Mouse (Mus musculus) gastrocnemius, adult 8-10 months (tissue): Measurements from ENCODE around the gene Psen1. TPM values are rescaled to one million over a fixed set of nuclear protein-coding genes. Genes with fewer than 3 reads are reported as not detected.

Experiments used
- DNase-seq, 2 experiments: peaks; one replicate each; pipeline ENCODE4 v3.0.0; 2022; ENCODE audit warnings: low spot score in 2 of 2
- total RNA-seq, 4 experiments: library from RNA; stranded (reverse); gene quantifications; 2 replicates each; pipeline ENCODE4 v1.2.4; 2022

Psen1 gene
- total RNA-seq, 4 experiments from 2014 or later = 24.9 to 33.0 (median 28.3) TPM

GRCm38 (mm10) chr12:83723037-83723436 is 35.1 kb downstream of the Psen1 start:
- DNase-seq = no peak

DNA sequence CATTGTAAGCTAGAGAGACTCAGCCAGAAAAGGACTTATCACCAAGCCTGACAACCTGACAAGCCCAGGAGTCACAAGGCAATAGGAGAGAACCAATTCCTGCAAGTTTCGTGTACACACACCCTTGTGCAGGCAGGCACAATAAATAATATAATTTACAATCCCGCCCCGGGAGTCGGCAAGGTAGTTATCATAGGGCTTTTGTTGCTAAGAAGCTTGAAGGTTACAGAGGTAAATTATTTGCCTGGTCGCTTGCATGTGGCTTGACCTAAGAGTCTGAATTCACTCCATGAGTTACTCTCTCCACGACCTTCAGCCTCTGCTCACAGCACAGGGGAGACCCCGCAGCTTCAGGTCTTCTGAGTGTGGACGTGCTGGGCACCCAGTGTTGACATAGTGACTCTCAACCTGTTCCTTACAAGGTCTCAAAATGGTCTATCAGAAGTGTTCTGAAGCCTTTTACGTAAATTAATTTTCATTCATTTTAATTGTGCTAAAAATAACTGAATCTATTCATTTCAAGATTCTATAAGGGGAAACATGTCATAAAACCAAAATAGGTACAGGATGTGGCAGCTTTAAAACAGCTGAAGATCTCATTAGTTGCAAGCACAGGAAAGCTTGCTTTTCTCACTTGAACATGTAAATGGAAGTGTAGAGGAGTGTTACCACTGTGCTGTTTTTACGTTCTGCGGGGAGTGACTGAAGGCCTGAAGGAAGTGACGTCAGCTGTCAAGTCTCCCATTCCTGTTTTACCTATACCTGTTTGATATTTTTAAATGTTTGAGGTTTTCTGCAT is 38.8 kb downstream of the Psen1 start:
- no peak for DNase-seq

DNA sequence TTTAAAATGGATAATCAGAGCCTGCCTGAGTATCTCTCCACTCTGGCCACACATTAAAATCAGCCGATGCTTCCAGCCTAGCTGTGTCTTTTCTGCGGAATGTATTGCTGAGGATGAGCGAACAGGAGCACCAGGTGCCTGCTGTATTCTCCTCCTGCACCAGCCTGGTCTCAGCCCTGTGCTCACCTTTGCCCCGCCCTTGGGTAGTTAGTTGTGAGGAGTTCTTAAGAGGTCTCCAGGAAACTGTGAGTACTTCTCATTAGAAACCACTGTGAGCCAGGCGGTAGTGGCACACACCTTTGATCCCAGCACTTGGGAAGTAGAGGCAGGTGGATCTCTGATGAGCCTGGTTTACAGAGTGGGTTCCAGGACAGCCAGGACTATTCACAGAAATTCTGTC is 44.3 kb downstream of the Psen1 start:
- DNase-seq = no peak

DNA sequence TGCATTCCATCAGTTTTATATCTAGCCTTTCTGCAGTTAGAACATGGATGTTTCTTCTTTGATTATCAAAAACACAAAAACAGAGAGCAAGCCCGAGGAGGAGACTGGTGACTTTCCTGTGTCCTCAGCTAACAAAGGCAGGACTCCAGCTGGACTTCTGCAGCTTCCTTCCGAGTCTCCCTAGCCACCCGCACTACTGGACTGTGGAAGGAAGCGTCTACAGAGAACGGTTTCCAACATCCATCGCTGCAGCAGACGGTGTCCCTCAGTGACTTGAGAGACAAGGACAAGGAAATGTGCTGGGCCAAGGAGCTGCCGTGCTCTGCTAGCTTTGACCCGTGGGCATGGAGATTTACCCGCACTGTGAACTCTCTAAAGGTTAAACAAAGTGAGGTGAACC is 46.1 kb downstream of the Psen1 start:
- no peak for DNase-seq

- DNase-seq = no peak
These were observed 48.3 kb downstream of the Psen1 start for GRCm38 (mm10) chr12:83736236-83736635.

- no peak for DNase-seq
These were observed 50.7 kb downstream of the Psen1 start for GRCm38 (mm10) chr12:83738651-83739050.

DNA sequence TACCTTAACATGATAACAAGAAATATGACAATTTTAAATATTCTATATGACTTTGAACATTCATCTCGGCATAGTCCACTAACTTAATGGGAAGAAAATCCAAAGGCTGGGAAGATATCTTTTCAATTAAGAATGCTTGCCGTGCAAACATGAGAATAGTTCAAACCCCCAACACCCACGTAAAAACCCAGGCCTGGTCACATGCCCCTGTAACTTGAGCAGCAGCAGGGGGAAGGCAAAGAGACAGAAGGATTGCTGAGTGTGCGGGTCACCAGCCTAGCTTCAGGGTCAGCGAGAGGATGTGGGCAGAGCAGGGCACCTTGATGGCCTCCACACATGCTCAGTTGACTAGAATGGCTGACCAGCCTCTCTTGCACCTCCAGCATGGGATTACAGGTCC is 53.8 kb downstream of the Psen1 start:
- no peak for DNase-seq

DNA sequence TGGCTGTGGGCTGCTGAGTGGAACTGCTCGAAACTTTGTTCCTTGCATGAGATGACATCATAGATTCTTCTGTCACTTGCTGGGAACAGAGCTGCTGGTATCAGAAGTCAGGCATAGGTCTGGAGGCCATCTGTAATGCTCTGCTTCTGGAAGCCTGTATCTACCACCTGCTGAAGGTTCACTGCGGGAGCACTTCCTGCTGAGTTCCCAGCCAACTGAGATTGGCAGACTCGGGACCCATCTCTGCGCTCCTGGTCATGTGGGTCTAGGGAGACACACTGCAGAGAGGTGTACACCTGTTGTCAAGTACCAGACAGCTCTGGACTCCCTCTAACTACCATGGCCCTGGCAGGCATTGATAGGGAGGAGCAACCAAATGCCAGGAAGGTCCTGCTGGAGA is 54.9 kb downstream of the Psen1 start:
- no peak for DNase-seq

- no peak for DNase-seq
These were observed 55.8 kb downstream of the Psen1 start for GRCm38 (mm10) chr12:83743712-83744111.

DNA sequence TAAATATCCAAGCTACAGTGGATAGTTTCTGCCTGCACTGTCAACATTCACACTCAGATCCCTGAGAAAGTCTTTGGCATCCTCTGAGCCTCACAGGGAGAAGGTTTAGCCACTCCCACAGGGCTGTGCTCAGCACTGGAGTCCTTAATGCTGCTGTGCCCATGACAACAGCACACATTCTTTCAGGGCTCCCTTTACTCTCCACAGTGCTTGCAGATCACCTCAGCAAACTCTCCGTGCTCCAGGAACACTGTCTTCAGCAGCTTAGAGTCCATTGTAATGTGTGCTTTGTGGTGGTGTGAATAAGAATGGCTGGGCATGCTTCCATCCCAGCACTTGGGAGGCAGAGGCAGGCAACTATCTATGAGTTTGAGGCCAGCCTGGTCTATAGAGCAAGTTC is 61.2 kb downstream of the Psen1 start:
- no peak for DNase-seq

GRCm38 (mm10) chr12:83752495-83752894 is 64.5 kb downstream of the Psen1 start:
- DNase-seq = peak in 1 of 2 experiments; percentile 23

GRCm38 (mm10) chr12:83758735-83759134 is 70.8 kb downstream of the Psen1 start:
- DNase-seq = no peak

DNA sequence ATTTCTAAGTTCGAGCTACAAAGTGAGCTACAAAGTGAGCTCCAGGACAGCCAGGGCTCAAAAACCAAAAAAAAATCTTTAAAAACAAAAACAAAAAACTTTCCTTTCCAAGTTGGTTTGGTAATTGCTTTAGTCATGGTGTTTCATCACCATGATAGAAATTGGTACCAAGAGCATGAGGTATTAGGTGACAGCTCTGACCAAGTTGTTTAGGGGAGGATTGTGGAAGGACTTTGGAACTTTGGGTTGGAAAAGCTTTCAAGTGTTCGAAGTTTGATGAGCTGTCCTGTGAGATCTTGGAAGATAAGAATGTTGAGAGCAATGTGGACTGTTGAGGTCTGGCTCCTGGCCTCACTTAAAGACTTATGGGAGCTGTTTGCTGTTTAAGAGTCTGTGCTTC is 72.2 kb downstream of the Psen1 start:
- no peak for DNase-seq

DNA sequence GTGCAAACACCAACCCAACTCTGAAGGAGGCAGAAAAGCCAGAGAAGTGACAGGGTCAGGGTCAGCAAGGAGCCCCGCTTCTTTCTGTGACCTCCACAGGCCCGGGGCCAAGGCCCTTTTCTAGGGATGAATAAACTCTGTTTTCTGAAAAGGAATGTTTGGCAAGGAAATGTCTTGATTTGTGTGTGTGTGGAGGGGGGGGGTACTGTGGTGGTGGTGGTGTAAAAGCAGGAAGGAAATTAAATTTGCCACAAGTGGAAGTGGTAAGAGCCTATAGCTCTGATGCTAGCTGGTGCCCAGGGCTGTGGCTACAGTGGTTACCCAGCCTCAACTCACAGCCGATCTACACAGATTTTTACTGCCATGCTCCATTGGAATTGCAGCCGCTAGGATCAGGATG is 74.8 kb downstream of the Psen1 start:
- DNase-seq = no peak

DNA sequence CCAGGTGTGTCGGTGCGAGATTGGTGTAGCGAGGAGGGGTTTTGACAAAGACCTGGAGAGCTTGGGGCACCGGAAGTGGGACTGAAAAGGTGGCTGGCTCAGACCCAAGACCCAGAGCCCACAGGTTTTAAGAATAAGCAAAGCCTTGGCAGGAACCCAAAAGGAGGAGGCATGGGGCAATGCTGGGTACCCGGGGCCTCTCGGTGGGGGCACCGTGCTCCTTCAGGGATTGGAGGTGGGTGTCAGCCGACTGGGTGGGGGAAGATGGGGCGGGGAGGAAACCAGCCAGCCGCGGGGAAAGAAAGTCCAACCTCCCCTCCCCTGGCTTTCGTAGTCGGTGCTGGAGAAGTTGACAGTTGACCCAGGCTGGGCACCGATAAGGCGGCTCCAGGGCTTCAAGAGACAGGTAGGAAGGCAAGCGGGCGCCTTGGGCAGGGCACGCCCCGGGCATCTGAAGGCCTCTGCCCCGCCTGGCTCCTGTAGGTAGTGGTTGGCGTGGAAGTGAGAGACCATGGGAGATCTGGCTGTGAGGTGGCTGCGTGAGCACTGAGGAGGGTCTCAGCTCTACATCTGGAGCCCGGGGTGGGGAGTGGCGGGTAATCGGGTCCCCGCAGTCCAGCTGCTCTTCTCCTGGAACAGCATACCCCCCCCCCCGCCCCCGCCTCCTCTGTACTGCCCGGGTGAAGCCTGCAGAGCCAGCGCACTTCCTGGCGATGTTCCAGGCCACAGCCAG is 75.5 kb downstream of the Psen1 start, which contains the start of gene Papln:
TSS of gene Papln (plus strand) at position 324 of the 733 bp plus-strand sequence.
- no peak for DNase-seq

DNA sequence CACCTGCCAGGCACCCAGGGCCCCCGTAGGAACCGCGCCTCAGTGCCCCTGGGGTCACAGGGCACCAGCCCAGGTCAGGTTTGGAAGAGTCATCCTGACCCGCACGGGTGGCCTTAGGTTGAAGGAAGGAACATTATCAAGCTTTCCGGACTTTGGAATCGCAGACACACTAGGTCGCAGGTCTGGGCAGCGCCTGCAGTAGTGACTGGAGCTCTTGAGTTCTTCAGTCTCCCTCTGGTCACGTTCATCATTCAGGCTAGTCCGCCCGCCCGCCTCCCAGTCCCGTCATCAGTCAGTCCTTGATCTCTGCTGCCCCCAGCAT is 76.1 kb downstream of the Psen1 start:
- no peak for DNase-seq

DNA sequence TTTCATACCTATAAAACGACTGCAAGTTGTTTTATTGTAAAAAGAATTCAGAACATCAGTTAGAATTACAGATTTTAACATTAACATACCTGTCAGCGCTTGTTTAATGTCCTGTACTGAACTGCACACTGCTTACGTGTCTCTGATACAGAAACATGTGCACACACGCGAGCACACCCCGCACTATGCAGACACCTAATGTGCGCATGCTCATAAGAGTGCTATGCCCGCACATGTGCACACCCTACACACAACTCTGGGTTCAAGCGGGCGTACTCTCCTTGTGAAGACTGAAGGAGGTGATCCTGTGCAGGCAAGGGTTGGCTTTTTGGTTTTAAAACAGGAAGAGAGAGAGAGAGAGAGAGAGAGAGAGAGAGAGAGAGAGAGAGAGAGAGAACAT is 76.6 kb downstream of the Psen1 start:
- no peak for DNase-seq

DNA sequence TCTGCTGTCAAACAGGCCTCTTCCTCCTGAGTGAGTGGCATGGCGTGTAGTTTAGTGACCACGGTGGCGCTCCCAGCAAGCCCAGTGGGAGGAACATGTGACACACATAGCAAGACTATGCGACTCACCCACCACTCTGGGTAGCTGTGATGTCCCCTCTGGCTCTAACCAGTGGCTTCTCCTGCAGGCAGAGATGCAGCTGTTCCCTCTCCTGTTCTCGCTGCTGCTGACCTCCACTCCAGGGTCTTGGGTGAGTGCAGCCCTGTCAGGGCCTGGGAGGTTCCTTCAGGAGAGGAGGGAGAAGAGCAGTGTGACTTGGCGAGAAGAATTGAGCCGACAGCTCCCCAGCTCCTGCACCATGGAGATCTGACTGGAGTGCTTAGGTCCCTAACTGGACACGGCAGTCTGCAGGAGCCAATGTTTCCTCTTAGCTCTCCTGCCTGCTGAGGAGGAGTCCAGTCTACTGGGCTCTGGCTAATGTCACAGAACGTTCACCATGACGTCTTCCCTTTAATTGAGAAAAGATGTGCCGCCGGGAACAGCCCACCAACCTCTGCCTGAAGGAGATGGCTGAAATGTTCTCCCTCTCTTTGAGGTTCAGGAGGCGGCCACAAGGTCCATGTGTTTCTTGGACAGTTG is 78.1 kb downstream of the Psen1 start:
- DNase-seq = no peak

DNA sequence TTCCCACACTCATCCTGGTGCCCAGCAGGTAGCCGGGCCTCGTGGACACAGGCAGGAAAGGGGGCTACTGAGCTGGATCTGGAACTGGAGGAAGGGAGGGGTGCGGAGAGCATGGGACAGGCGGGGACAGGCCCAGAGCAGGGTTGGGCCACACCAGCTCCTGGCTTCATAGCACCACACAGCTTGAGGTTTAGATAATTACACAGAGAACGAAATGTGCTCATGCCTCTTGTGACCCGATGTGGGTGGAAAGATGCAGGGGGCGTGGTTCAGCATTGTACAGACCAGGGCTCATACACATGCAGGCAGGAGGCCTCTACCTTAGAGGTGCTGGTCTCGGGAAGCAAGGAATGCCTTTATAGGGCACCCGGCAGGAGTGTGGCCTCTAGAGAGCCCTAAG is 79.9 kb downstream of the Psen1 start:
- DNase-seq = no peak

DNA sequence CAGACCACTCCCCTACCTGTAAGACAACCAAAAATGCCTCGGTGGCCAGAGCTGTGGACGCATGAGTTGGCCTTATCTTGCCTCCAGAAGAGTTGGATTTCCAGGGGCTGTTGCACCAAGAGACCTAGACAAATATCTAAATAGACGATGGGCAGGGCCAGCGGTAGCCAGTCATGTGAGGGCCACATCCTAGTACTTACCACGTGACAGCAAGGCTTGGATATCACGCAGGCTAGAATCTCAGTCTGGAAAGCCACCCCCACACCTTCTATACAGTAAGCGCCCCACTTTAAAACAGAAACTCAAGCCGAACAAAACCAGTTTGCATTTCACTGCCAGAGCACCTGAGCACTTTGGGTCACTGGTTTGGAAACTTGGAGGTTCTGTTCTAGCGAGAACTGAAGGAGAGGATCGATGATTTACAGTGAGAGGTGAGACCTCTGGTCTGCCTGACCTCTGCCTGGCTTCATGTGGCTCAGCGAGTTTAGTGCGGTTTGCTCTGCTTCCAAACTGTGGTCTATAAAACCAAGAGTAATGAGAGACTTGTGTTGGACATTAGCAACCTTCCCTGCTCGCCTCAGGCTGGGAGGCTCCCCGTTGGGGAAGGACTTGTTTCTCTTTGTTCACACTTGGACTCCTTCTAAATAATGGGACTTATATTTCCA is 80.4 kb downstream of the Psen1 start:
- no peak for DNase-seq

GRCm38 (mm10) chr12:83770418-83771256 is 82.7 kb downstream of the Psen1 start:
- no peak for DNase-seq
